Mouse (Mus musculus): ENCODE results near the gene Pptc7. TPM values are rescaled to one million over a fixed set of nuclear protein-coding genes. Genes with fewer than 3 reads are reported as not detected.

Pptc7 gene
- polyA plus RNA-seq, 1 experiment = 48.0 TPM

- peak overlapping the region; percentile 21; the same call in 1 of the 2 replicates for H3K27ac ChIP-seq (ENCODE audit: control insufficient read depth, insufficient read depth, low read depth, low read length)
- H3K4me3 ChIP-seq (ENCODE audit: control insufficient read depth, low read depth, low read length) = no peak overlapping the region
- no peaks in the 10 kb centered on the region for H3K36me3 ChIP-seq (ENCODE audit: control insufficient read depth, insufficient read depth, low read length)
- TF ChIP-seq CTCF (IDR thresholded peaks at IDR 0.05; ENCODE audit: control insufficient read depth, insufficient read depth, insufficient replicate concordance, low read depth, low read length) = no peak
- TF ChIP-seq POLR2A (IDR thresholded peaks at IDR 0.05; ENCODE audit: control insufficient read depth, low read depth, low read length) = no peak
- peaks cover 28% of the 10 kb centered on the region for H3K4me1 ChIP-seq (ENCODE audit: control insufficient read depth, insufficient read depth, low read length)
- no peaks in the 10 kb centered on the region for H3K27me3 ChIP-seq (ENCODE audit: control insufficient read depth, insufficient read depth, low read length)
Observed at GRCm38 (mm10) chr5:122280422-122280826, 3.7 kb upstream of the Pptc7 start.

DNA sequence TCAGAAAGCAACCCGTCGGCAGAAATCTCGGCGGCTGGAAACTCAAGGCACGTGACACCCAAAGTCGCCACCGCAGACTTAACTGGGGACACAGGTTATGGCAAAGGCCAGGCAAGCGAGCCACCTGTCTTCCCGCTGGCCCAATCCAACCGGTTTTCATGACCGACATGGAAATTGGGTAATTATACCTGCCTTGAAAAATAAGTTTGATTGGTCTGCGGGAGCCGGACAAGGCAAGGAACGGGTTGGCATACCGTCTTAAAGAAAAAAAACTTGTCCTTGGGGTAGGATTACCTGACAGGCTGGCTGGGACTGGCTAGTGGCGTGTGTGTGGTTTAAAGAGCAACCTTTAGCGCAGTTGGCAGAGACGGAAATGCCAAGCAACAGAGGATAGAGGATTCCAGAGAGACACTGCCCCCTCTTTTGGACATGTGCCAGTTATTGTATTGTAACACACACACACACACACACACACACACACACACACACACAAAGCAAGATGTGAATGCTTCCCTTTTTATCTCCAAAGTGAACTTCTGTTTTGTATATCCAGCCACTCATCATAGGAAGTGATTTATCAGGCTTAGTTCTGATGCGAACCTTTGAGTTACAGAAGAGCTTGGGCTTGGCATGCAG is 3.2 kb upstream of the Pptc7 start:
- Histone ChIP-seq H3K4me3 (ENCODE audit: control insufficient read depth, low read depth, low read length) (no peak overlapping the region), H3K27ac (ENCODE audit: control insufficient read depth, insufficient read depth, low read depth, low read length) (peak overlapping the region; percentile 21; the same call in 1 of the 2 replicates), H3K27me3 (ENCODE audit: control insufficient read depth, insufficient read depth, low read length) (no peaks in the 10 kb centered on the region), H3K36me3 (ENCODE audit: control insufficient read depth, insufficient read depth, low read length) (no peaks in the 10 kb centered on the region), H3K4me1 (ENCODE audit: control insufficient read depth, insufficient read depth, low read length) (peaks cover 25% of the 10 kb centered on the region)
- TF ChIP-seq POLR2A (IDR thresholded peaks at IDR 0.05; ENCODE audit: control insufficient read depth, low read depth, low read length) = no peak
- no peak for TF ChIP-seq CTCF (IDR thresholded peaks at IDR 0.05; ENCODE audit: control insufficient read depth, insufficient read depth, insufficient replicate concordance, low read depth, low read length)

DNA sequence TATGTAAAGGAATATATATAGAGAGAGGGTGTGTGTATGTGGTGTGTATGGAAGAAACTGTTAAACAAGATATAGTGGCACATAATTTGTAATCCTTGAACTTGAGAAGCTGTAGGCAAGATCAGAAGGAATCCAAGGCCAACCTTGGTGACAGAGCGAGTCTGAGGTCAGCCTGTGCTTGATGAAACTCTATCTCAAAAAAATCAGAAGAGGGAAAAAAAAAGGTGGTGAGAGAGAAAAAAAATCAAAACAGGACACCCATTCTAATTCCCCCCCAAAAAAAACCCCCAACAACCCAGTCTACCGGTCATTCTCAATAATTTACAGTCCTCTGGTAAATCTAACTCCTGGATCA is 360 bp upstream of the Pptc7 start:
- Histone ChIP-seq H3K27me3 (ENCODE audit: control insufficient read depth, insufficient read depth, low read length) (no peaks in the 10 kb centered on the region), H3K4me1 (ENCODE audit: control insufficient read depth, insufficient read depth, low read length) (peaks cover 17% of the 10 kb centered on the region), H3K36me3 (ENCODE audit: control insufficient read depth, insufficient read depth, low read length) (no peaks in the 10 kb centered on the region), H3K4me3 (ENCODE audit: control insufficient read depth, low read depth, low read length) (peak overlapping the region; percentile 90), H3K27ac (ENCODE audit: control insufficient read depth, insufficient read depth, low read depth, low read length) (peak overlapping the region; percentile 58; the same call in 1 of the 2 replicates)
- TF ChIP-seq CTCF (IDR thresholded peaks at IDR 0.05; ENCODE audit: control insufficient read depth, insufficient read depth, insufficient replicate concordance, low read depth, low read length) (no peak), POLR2A (IDR thresholded peaks at IDR 0.05; ENCODE audit: control insufficient read depth, low read depth, low read length) (no peak)

- peak overlapping the region; percentile 90 for H3K4me3 ChIP-seq (ENCODE audit: control insufficient read depth, low read depth, low read length)
- peaks cover 15% of the 10 kb centered on the region for H3K4me1 ChIP-seq (ENCODE audit: control insufficient read depth, insufficient read depth, low read length)
- peak overlapping the region; percentile 91 for H3K27ac ChIP-seq (ENCODE audit: control insufficient read depth, insufficient read depth, low read depth, low read length)
- no peaks in the 10 kb centered on the region for H3K27me3 ChIP-seq (ENCODE audit: control insufficient read depth, insufficient read depth, low read length)
- TF ChIP-seq POLR2A (IDR thresholded peaks at IDR 0.05; ENCODE audit: control insufficient read depth, low read depth, low read length) (no peak), CTCF (IDR thresholded peaks at IDR 0.05; ENCODE audit: control insufficient read depth, insufficient read depth, insufficient replicate concordance, low read depth, low read length) (0 out of 2 replicates have a peak, but pooled peaks have one; percentile 12)
- no peaks in the 10 kb centered on the region for H3K36me3 ChIP-seq (ENCODE audit: control insufficient read depth, insufficient read depth, low read length)
Observed at GRCm38 (mm10) chr5:122285029-122285766, 1.0 kb downstream of the Pptc7 start.

GRCm38 (mm10) chr5:122285767-122286150 is 1.6 kb downstream of the Pptc7 start:
- no peaks in the 10 kb centered on the region for H3K36me3 ChIP-seq (ENCODE audit: control insufficient read depth, insufficient read depth, low read length)
- peak overlapping the region; percentile 90; the same call in 1 of the 2 replicates for H3K4me3 ChIP-seq (ENCODE audit: control insufficient read depth, low read depth, low read length)
- TF ChIP-seq CTCF (IDR thresholded peaks at IDR 0.05; ENCODE audit: control insufficient read depth, insufficient read depth, insufficient replicate concordance, low read depth, low read length) (no peak), POLR2A (IDR thresholded peaks at IDR 0.05; ENCODE audit: control insufficient read depth, low read depth, low read length) (no peak)
- H3K27me3 ChIP-seq (ENCODE audit: control insufficient read depth, insufficient read depth, low read length) = no peaks in the 10 kb centered on the region
- peaks cover 10% of the 10 kb centered on the region for H3K4me1 ChIP-seq (ENCODE audit: control insufficient read depth, insufficient read depth, low read length)
- no peak overlapping the region for H3K27ac ChIP-seq (ENCODE audit: control insufficient read depth, insufficient read depth, low read depth, low read length)

GRCm38 (mm10) chr5:122286191-122286590 is 2.0 kb downstream of the Pptc7 start:
- Histone ChIP-seq H3K27me3 (ENCODE audit: control insufficient read depth, insufficient read depth, low read length) (no peaks in the 10 kb centered on the region), H3K27ac (ENCODE audit: control insufficient read depth, insufficient read depth, low read depth, low read length) (no peak overlapping the region), H3K36me3 (ENCODE audit: control insufficient read depth, insufficient read depth, low read length) (no peaks in the 10 kb centered on the region), H3K4me3 (ENCODE audit: control insufficient read depth, low read depth, low read length) (peak overlapping the region; percentile 17), H3K4me1 (ENCODE audit: control insufficient read depth, insufficient read depth, low read length) (peaks cover 9% of the 10 kb centered on the region)
- TF ChIP-seq CTCF (IDR thresholded peaks at IDR 0.05; ENCODE audit: control insufficient read depth, insufficient read depth, insufficient replicate concordance, low read depth, low read length) = no peak
- no peak for TF ChIP-seq POLR2A (IDR thresholded peaks at IDR 0.05; ENCODE audit: control insufficient read depth, low read depth, low read length)

GRCm38 (mm10) chr5:122287026-122287425 is 2.9 kb downstream of the Pptc7 start:
- Histone ChIP-seq H3K4me3 (ENCODE audit: control insufficient read depth, low read depth, low read length) (no peak overlapping the region), H3K36me3 (ENCODE audit: control insufficient read depth, insufficient read depth, low read length) (no peaks in the 10 kb centered on the region), H3K4me1 (ENCODE audit: control insufficient read depth, insufficient read depth, low read length) (peaks cover 9% of the 10 kb centered on the region), H3K27ac (ENCODE audit: control insufficient read depth, insufficient read depth, low read depth, low read length) (no peak overlapping the region), H3K27me3 (ENCODE audit: control insufficient read depth, insufficient read depth, low read length) (no peaks in the 10 kb centered on the region)
- TF ChIP-seq POLR2A (IDR thresholded peaks at IDR 0.05; ENCODE audit: control insufficient read depth, low read depth, low read length) = no peak
- TF ChIP-seq CTCF (IDR thresholded peaks at IDR 0.05; ENCODE audit: control insufficient read depth, insufficient read depth, insufficient replicate concordance, low read depth, low read length) = no peak
